Mouse (Mus musculus) naive thymus-derived CD4-positive, alpha-beta T cell, adult 2 months (primary cell): Measurements from ENCODE around the gene Myo10.

Experiments used
- DNase-seq: peaks from one replicate; pipeline ENCODE4 v3.0.0-alpha.2; 2011; ENCODE audit warnings: low read depth

Myo10 gene

GRCm38 (mm10) chr15:25651820-25652219 lies 29.5 kb downstream of the Myo10 start:
- no peak for DNase-seq

GRCm38 (mm10) chr15:25652368-25652767 lies 30.0 kb downstream of the Myo10 start:
- no peak for DNase-seq

- no peak for DNase-seq
These were observed 30.6 kb downstream of the Myo10 start for GRCm38 (mm10) chr15:25652933-25653332.

GRCm38 (mm10) chr15:25653680-25654079 lies 31.4 kb downstream of the Myo10 start:
- DNase-seq, result no peak

- no peak for DNase-seq
These were observed 40.7 kb downstream of the Myo10 start for GRCm38 (mm10) chr15:25662833-25663519.

- DNase-seq, result peak; percentile 47
These were observed 47.2 kb downstream of the Myo10 start for GRCm38 (mm10) chr15:25669283-25670247.

GRCm38 (mm10) chr15:25673231-25673980 lies 51.1 kb downstream of the Myo10 start:
- peak; percentile 53 for DNase-seq

- no peak for DNase-seq
These were observed 52.0 kb downstream of the Myo10 start for GRCm38 (mm10) chr15:25674099-25674931.

GRCm38 (mm10) chr15:25674932-25675250 lies 52.6 kb downstream of the Myo10 start:
- DNase-seq, result no peak

- no peak for DNase-seq
These were observed 53.0 kb downstream of the Myo10 start for GRCm38 (mm10) chr15:25675359-25675758.

GRCm38 (mm10) chr15:25676056-25676785 lies 53.9 kb downstream of the Myo10 start:
- DNase-seq, result no peak

- no peak for DNase-seq
These were observed 56.8 kb downstream of the Myo10 start for GRCm38 (mm10) chr15:25679081-25679480.

GRCm38 (mm10) chr15:25679616-25680015 lies 57.3 kb downstream of the Myo10 start:
- DNase-seq, result no peak

GRCm38 (mm10) chr15:25680269-25680818 lies 58.0 kb downstream of the Myo10 start:
- no peak for DNase-seq

GRCm38 (mm10) chr15:25682953-25683507 lies 60.7 kb downstream of the Myo10 start:
- DNase-seq, result no peak

GRCm38 (mm10) chr15:25685186-25685585 lies 62.9 kb downstream of the Myo10 start:
- no peak for DNase-seq

GRCm38 (mm10) chr15:25688424-25689283 lies 66.3 kb downstream of the Myo10 start:
- no peak for DNase-seq

- DNase-seq, result no peak
These were observed 67.2 kb downstream of the Myo10 start for GRCm38 (mm10) chr15:25689477-25689876.

- no peak for DNase-seq
These were observed 67.9 kb downstream of the Myo10 start for GRCm38 (mm10) chr15:25690066-25690745.
